Mouse (Mus musculus) G1E (cell line): ENCODE measurements around the gene Wnt9a.

Experiments
- CTCF ChIP-seq: IDR thresholded peaks from 2 replicates; pipeline ENCODE4 v1.5.1; 2012; ENCODE audit warnings: low read depth, low read length, inconsistent platforms, mixed read lengths
- GATA1 ChIP-seq: IDR thresholded peaks from 2 replicates; pipeline ENCODE4 v1.6.1; 2012; ENCODE audit warnings: borderline replicate concordance, low read length, inconsistent platforms, mixed read lengths
- POLR2AphosphoS5 ChIP-seq: IDR thresholded peaks from 2 replicates; pipeline ENCODE4 v1.6.1; 2012; ENCODE audit warnings: low read depth, low read length, inconsistent platforms; ENCODE audit not compliant: insufficient replicate concordance
- TAL1 ChIP-seq: conservative IDR thresholded peaks from 2 replicates; pipeline ENCODE4 v1.6.1; 2012; ENCODE audit warnings: low read depth, low read length, inconsistent platforms, mixed read lengths

DNA sequence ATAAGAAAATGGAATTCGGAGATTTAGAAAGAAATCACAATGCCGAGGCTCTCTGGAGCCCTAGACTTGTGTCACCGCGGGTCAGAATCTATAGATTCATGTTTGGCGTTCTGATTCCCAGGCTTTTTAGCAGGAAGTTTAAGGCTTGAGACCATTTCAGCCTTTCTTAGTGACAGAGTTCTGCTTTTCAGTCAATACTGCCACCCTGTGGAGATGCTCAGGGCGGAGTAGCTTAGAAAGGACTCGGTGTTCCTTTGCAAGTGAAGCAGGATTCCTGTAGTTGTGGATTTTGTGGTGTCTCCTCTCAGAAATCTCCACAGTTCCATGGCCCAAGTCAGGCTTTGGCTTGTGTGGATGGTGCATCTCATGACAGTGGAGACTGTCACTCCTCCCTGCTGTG, 8.8 kb upstream of the Wnt9a start:
- TF ChIP-seq CTCF (no peak), GATA1 (no peak), TAL1 (no peak), POLR2AphosphoS5 (no peak)
